Mouse (Mus musculus): ENCODE measurements around the gene Nt5c2.

Gene Nt5c2

DNA sequence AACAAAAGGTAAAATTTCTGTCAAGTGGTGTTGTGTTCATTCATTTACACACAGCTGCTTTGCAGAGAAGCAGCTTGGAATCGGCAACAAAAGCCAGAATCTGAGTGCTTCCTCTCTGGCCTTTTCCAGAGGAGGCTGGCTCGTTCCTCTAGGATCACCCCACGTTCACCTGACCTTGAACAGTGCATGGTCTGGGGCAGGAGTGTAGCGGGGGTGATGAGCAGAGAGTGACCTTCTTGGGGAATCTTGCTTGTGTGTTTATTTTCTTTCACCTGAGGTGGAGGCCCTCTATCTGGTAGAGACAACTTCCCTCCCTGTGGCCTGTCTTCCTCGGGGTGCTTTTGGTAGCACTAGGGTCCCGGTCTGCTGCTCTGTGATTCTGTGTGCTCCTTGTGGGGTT, 158.7 kb downstream of the Nt5c2 start:
- no peak for DNase-seq (ENCODE audit: low read depth, low spot score)

DNA sequence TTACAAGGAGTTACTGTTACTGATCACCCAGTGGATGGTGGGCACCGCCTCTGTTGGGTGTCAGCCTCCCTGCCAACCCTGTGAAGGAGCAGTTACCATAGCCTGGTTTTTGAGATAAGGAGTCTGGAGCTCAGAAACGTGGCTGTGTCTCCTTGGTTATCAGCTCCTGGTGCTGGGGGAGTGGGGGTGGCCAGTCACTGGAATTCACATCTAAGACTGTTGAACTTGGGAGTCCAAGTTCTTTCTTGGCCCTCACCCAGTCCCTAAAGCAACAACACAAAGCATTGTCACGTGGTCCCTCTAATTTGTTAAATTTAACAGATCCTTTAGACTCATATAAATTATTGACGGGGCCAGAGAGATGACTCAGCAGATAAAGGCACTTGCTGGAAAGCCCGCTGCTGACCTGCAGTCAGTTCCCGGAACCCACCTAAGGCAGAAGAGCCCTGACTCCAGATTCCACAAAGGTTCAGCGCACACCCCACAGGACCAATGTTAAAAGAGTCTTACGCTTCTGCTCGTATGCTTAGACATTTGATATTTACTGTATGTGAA, 165.4 kb downstream of the Nt5c2 start:
- no peak for DNase-seq (ENCODE audit: low read depth, low spot score)

DNA sequence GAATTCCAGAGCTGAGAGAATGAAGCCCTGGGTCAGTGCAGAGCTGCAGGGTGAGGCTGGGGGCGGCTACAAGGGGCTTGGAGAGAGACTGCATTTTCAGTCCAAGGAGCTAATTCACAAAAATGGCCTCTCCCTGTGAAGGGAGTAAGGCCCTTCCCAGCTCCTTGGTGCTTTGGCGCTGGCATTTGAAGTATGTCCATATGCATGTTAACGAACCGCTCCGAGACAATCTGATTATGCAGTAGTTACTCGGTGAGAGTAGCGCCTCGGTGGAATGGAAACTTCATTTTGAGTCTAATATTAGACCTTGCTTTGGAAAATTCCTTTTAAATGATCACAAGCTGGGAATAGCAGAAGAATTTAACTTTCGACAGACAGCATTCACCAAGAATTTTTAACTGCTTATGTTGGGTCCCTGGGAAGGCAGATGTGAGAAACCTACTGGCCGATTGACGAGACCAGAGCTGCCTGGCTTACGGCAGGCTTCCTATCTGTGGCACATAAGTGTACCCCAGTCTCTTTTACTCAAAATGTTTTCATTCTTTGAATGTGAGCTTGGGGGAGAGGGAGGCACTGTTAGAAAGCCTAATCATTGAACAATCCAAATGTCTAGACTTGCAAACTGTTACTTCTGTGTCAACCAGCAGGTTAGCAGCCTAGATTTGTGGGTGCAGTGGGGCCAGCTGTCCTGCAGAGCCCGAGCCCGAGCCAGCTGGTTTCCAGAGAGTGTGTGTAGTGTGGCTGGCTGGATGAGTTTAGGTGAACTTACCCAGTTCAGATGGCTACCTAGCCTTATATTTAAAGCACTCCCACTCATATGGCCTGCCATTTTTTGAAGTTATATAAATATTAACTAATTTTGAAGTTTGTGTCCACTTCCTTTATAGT, 166.3 kb downstream of the Nt5c2 start:
- no peak for DNase-seq (ENCODE audit: low read depth, low spot score)

DNA sequence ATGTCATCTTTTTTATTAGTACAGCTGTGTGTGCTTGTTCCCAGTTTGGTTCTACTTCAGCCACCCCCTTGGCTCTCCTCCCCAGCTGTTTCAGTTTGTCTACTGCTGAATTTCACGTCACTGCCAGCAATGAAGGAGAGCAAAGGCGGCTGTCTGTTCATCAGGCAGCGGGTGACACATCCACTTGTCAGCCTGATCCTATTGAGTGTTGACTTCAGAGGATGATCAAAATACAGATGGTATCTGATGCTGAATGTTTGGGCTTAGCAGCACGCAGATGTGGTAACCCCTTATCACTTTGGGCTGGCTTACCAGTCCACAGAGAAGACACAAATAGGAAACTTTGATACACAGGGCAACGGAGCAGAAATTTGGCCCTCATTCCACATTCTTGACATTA, 168.5 kb downstream of the Nt5c2 start:
- no peak for DNase-seq (ENCODE audit: low read depth, low spot score)

DNA sequence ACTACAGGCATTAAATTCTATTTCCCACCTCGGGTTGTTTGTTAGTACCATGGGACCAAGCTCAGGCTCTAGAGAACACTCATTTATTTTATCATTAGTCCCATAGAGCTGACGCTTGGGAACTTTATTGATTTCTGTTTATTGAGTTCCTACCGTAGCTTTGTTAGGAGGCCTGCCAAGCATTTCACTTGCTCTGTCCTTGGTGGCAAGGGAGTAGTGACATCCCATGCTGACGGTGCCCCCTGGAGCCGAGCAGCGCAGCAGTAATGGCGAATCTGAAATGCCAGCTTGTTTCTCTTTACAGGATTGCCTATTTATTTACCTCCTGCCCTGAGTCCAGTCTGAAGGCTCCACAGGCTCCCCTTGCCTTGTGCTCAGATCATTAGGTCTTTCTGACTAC, 168.9 kb downstream of the Nt5c2 start:
- DNase-seq (ENCODE audit: low read depth, low spot score) = no peak

DNA sequence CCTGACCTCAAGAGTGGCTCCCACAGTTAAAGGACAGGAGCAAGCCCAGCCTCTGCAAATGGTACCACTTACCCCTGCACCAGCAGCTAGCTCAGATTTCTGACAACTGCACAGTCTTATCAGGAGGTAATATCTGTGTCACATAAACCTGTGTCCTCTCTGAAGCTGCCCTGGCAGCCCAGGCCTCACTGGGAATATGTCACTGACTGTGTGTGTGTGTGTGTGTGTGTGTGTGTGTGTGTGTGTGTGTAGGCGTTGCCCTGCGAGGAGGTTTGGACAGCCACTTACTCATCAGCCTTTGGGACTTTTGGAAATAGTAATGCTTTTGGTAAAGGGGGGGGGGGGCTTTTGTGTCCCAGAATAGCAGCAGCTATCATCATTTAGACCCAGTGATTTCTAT, 171.9 kb downstream of the Nt5c2 start:
- no peak for DNase-seq (ENCODE audit: low read depth, low spot score)

DNA sequence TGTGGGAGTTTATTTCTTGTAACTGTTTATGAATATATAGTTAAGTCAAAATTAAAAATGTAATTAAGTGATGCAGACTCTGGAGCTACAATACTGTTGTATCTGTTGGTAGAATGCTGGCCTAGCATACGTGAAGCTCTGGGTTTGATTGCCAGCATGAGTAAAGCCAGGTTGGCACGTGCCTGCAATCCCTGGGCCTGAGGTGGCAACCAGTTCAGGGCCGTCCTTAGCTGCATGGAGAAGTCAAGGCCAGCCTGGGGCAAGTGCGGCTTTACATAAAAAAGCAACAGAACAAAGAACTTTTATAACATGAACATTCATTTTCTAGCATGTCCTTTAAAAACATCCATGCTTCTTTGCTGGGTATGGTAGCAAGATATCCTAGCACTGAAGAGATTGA, 173.9 kb downstream of the Nt5c2 start:
- no peak for DNase-seq (ENCODE audit: low read depth, low spot score)

DNA sequence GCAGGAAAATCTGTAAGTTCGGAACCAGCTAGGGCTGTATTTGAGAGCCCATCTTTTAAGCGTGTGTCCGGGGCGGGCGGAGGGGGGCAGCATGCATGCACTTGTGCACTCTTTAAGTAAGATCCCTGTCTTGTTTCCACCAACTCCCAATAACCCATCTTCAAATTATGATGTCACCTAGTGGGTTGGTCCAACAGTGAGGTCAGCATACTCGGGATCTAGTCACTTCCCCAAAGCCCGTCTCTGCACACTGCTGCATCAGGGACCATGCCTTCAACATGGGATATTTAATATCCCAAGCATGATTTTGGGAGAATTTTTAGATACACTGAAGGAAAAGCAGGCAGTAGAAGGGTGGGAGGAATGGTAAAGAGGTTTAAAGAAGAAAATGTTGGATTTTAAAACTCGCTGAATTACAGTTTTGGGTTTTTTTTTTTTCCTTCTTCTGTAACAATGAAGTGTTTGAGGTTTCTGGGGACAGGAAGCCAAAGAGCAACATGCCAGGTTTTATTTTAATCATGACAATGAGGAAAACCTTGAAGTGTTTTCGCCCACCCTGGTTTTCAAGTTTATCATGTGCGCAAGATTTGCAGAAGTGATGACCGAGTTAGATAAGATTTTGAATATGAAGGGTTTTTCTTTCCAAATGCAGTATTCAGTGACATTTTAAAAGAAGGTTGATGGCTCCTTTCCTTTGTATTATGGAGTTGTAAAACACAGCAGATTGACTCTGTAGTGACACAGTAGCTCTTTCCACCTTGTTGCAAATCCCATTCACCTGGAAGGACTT, 177.5 kb downstream of the Nt5c2 start:
- DNase-seq (ENCODE audit: low read depth, low spot score) = no peak

DNA sequence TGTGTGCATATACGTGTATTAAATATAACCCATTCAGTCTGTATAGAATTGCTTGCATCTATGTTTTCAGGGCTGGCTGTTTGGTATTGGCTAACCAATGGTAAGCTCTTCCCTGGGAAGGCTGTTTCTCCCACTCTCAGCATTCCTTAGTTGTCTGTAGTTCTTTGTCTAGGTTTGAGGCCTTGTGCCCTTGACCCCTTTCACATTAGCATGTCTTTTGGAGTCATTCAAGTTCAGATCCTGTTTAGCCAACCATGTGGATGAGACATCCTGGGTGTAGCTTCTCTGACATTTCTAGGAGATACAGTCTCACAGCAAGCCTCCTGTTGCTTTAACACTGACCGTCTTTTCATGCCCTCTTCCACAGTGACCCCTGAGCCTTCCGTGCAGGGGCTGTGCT, 178.9 kb downstream of the Nt5c2 start:
- DNase-seq (ENCODE audit: low read depth, low spot score) = no peak

DNA sequence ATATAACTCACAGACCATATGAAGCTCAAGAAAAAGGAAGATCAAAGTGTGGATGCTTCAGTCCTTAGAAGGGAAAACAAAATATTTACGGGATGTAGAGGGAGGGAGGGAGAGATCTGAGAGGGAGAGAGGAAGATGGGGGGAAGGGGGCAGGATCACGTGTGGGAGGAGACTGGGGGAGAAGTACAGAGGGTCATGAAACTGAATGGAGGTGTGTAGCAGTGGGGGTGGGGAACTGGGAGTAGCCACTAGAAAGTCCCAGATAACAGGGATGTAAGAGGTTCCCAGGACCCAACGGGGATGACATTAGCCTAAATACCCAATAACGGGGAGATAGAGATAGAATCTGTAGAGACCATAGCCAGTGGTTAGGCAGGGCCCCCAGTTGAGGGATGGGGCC, 179.6 kb downstream of the Nt5c2 start:
- DNase-seq (ENCODE audit: low read depth, low spot score) = no peak

DNA sequence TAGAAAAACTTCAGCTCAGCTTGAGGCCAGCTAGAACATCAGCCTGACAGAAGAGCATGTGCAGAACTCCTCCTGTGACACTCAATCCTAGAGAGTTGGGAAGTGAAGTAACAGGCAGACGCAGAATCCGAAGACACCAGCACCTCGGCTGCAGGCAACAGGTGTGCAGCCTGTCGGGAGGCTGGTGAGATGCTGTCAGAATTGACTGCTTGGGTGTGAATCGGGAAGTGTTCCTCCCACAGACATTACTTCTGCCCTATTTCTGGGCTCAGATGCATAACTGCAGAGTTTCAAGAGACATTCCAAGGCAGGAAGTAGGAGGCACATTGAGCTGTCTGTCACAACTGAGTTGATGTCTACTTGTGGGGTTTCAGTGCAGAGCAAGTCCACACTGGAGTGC, 180.7 kb downstream of the Nt5c2 start:
- no peak for DNase-seq (ENCODE audit: low read depth, low spot score)

Measured in A20 (cell line).